Mouse (Mus musculus): Measurements from ENCODE around the gene Ezr.

Gene Ezr

DNA sequence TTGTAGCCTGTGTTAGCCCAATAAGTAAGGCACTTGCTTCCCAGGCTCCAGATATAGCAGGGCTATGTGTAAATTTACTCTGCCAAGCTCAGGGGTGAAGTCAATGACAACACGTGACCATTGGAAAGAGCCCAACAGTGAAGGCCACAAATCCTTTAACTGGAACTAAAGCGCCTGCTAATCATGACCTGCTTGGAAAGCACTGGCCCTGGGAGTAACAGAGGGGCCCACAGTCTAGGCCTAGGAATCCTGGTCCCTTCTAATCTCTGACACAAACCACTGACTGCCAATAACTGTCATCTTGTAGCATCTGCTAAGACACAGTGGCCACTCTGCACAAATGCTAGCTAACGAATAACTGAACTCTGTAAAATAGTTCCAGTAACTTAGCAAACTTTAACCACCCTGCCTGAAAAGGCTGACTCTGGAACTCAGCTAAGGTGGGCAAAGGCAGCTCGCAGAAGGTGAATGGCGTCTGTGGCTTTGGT lies 14.2 kb downstream of the Ezr start:
- no peak for DNase-seq (ENCODE audit: low read depth, low spot score)

DNA sequence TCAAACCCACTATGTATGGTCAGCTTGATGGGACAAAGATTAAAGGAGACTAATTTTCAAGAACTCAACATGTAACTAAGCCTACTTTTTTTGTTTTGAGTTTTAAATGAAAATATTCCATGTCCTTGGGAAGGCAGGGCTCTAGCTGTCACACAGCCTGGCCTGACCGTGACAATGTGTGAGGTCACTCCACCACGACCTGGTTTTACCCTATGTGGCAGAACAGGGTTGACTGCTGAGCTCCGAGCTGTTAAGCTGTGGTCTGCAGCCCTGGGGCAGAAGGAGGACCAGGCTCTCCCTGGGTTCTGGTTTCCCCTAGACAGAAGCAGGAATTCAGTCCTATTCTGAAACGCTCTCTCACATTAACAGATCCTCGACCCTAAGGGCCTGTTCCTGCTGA lies 14.8 kb downstream of the Ezr start:
- DNase-seq (ENCODE audit: low read depth, low spot score), result no peak

- DNase-seq (ENCODE audit: low read depth, low spot score), result no peak
These were observed 15.8 kb downstream of the Ezr start for GRCm38 (mm10) chr17:6766823-6767222.

DNA sequence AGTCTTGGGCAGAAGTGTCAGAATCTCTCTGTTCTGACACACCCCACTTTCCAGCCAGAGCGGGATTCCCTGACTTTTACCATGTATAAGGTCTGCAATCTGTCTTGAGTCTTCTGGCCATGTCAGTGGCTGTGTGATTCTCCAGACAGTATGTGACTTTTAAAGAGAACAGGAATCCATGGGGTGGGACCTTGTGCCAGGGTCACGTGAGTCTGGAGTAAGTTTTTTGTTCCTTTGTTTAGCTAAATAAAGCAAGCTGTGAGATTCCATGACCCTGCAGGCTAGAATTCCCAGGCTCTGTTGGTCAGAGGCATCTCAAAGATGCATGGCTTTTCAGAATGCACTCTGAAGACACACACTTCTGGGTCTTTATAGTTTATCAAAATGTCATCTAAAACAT lies 16.7 kb downstream of the Ezr start:
- no peak for DNase-seq (ENCODE audit: low read depth, low spot score)

DNA sequence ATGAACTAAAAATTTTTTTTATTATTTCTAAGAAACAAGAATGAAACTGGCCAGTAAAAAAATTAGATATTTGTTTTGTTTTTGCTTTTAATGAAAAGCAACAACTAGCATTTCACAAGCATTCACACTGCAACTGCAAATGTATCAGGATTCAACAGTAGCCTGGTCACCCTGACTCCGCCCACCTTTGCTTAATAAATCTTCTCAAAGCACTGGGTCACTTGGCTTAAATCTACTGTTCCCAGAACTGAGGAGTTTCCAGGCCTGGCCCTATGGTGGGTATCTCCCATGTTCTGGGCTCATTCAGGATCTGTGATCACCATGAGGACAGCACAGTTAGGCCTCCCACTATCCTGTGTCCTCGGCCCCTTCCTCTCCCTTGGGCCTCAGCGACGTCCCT lies 17.9 kb downstream of the Ezr start:
- DNase-seq (ENCODE audit: low read depth, low spot score), result no peak

- no peak for DNase-seq (ENCODE audit: low read depth, low spot score)
These were observed 18.4 kb downstream of the Ezr start for GRCm38 (mm10) chr17:6764227-6764593.

DNA sequence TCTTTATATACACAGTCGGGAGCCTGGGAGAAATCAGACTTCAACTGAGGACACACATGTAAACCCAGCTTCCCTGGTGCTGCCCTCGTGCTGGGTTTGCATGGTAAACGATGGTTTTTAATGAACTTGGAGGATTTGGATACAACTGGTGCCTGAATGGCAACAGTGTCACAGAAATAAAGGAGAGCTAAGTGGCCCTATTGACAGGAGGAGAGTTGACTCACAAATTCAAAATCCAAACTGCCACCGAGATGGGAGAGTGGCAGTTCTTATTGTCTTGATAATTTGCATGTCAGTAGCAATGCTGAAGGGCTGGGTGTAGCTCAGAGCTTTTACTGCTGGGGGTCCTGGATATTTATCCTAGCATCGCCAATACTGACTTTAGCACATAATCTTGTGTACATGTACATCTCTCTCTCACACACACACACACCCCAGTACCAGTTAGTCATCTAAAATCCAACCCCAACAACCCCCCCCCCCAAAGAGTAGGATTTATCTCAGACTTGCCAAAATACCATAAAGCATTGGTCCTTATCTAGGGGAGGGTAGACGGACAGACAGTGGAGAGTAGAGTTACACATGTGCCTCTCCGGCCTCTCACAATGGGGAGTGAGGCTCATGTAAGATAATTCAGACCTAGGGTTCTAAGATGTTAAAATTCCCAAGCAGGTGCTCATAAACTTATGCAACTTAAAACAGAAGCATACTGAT lies 18.9 kb downstream of the Ezr start:
- DNase-seq (ENCODE audit: low read depth, low spot score), result no peak

- DNase-seq (ENCODE audit: low read depth, low spot score), result no peak
These were observed 22.8 kb downstream of the Ezr start for GRCm38 (mm10) chr17:6759717-6760292.

GRCm38 (mm10) chr17:6758845-6759244 lies 23.7 kb downstream of the Ezr start:
- no peak for DNase-seq (ENCODE audit: low read depth, low spot score)

GRCm38 (mm10) chr17:6757902-6758301 lies 24.7 kb downstream of the Ezr start:
- no peak for DNase-seq (ENCODE audit: low read depth, low spot score)

DNA sequence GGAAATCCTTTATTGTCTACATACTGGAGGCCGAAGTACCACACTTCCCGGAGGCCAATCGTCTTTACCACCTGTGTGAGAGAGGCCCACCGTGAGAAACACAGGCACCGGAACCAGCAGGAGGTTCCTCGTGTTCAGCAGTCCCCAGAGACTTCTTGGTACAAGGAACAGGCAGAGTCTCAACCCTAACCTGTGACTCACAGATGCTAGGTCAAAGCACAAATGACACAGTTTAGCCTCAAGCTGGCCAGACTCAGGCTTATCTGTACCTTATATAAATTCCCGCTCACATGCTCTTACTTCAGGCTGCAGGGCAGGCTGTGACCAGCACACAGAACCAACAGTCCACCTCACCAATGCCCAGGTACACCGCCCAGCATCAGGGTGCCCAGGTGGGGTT lies 26.7 kb downstream of the Ezr start:
- DNase-seq (ENCODE audit: low read depth, low spot score), result no peak

DNA sequence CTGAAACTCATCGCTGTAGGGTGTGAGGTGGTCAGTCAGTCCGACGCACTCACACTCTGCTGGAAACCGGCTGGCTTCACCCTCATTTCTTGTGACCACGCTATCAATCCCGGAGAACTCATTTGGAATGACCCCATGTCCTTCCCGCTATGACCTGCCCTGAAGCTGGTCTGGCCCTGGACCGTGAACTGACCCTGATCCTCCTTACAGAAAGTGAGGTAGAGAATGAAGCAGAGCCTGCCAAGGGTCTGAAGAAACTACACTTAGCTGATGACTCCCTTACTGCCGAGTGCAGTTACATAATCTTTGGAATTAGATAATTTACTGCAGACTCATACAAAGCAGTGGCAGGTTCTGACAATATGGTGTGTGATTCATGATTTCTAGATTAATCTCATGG lies 27.4 kb downstream of the Ezr start:
- DNase-seq (ENCODE audit: low read depth, low spot score), result no peak

- DNase-seq (ENCODE audit: low read depth, low spot score), result no peak
These were observed 30.2 kb downstream of the Ezr start for GRCm38 (mm10) chr17:6752375-6752774.

DNA sequence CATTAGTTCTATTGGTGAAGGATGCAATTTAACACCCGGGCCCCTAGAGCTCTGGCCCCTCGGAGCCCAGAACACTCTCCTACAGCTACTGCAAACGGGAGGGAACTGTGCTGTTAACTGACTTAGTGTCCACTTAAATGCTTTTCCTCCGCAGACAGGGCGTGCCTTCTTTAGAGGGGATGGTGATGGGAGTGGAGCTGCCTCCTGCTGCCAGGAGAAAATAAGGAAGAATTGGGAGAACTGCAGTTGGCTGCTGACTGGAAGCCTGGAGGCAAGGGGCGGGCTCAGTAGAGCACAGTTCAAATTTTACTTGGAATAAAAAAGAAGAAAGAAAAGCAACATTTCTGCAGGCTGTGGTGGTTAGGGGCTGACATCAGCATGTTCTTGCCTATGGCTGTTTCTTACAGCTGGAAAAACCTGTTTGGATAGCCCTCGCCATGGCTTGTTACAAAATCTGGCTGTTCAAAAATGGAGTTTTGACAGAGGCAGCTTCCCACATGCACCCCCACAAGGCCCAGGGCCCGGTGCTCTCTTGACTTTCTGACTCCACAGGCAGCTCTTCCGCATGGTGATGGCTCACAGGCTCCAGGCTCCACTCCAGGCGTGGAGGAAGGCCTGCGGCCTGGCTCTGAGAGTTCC lies 31.2 kb downstream of the Ezr start:
- no peak for DNase-seq (ENCODE audit: low read depth, low spot score)

DNA sequence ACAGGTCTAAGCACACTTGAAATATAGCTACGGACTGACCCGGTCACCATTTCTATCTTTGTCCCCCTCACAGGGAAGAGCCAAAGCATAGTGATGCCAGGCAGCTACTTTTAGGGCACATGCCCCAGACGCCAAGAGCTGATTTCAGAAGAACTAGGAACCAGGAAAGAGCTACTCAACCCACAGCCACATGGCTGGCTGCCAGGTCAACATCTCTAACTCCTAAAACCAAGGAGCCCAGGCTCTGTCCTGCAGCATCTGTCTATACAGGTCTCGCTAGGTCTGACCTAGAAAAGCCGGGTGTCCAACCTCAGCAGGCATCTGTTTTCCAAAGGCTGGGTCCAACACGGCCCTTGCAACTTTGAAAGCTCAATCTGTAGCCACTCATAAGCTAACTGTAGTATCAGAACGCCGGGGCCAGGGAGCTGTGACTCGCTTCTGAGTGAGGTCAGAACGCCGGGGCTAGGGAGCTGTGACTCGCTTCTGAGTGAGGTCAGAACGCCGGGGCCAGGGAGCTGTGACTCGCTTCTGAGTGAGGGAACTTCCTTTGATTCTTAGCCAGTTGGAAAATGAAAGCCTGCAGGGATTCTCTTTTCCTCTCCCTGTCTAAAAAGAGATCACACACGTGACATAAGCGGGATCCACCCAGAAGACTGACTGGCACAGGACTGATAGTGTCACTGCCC lies 33.7 kb downstream of the Ezr start:
- no peak for DNase-seq (ENCODE audit: low read depth, low spot score)

- no peak for DNase-seq (ENCODE audit: low read depth, low spot score)
These were observed 35.1 kb downstream of the Ezr start for GRCm38 (mm10) chr17:6747478-6747877.

DNA sequence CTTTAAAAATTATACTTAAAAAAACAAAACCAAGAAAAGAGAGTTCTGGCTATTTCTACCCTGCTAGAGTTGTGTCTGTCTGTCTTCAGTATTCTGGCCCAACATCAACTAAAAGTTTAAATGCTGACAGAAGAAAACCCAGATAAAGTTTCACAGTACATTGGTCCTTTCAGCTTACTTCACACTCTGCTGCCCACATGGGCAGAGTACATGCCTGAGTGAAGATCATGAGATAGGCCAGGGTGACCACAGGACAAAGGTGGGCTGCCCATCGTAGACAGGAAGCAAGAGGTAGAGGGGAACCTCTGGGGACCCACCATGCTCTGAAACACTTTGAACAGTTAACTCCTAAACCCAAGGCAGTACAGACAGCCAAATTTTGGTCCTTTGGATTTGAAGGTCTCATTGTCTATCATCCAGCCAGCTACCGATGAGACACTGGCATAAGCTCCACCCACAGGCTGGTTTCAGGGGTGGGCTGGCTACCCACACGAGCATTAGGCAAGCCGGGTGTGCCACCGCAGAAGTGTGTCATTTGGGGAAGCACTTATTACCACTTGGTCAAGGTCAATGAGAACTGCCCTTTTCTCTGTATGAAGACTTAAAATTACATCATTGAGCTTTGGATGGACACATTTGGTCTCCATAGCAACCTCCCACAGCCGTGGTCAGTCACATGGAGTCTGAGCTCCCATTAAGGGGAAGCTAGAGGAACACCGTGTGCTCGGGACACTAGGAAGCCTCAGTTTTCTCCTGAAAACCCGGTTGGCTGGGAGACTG lies 35.9 kb downstream of the Ezr start:
- no peak for DNase-seq (ENCODE audit: low read depth, low spot score)

DNA sequence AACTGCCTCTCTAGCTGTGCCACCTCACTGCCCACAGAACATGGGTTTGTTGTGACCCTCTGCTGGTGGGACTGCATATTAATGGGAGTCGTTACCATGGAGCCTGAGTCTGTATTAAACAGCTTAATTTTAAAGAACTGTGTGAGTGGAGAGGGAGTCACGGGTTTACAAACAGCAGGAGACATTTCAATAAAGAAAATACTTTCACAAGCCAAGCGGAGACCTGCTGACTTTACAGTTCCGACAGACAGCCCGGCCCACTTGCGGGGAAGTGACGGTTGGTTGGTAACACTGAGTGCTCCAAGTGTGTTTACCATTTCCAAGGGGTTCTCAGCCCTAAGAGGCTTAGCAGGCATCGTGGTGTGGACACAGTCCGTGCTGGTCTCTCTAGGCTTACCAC lies 36.6 kb downstream of the Ezr start:
- no peak for DNase-seq (ENCODE audit: low read depth, low spot score)

- no peak for DNase-seq (ENCODE audit: low read depth, low spot score)
These were observed 37.1 kb downstream of the Ezr start for GRCm38 (mm10) chr17:6745503-6745902.

GRCm38 (mm10) chr17:6744871-6745270 lies 37.7 kb downstream of the Ezr start:
- DNase-seq (ENCODE audit: low read depth, low spot score), result no peak

GRCm38 (mm10) chr17:6744366-6744765 lies 38.2 kb downstream of the Ezr start:
- no peak for DNase-seq (ENCODE audit: low read depth, low spot score)

DNA sequence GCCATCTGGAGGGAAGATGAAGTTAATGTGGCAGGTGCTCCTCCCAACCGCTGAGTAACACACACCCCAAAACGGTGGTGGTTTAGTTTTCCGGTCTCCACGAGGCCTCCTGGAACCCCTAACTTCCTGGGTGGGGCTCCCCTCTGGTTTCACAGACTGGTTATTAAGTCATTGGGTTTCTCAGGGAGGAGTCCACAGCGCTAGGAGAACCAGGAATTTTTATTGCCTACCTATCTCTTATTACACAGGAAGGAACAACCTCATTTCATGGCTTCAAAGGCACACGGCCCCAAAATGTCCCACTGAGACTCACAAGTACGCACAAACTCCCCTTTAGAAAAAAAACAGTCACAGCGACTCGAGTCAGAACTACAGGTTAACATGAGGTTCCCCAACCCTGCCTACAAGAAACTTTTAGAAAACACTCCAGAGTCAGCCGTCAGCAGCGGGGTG lies 38.8 kb downstream of the Ezr start:
- no peak for DNase-seq (ENCODE audit: low read depth, low spot score)

Measured in forelimb bud, embryonic 11.5 days (tissue).